Mouse (Mus musculus) heart, embryonic 10.5 days (tissue): Measurements from ENCODE around the gene Gm45234. TPM values are rescaled to one million over a fixed set of nuclear protein-coding genes. Genes with fewer than 3 reads are reported as not detected.
A peak's percentile ranks its signal among the peaks of the same experiment; 100 is the strongest.

Experiments
- DNase-seq: peaks from one replicate; pipeline ENCODE4 v3.0.0-alpha.2; 2017; ENCODE audit warnings: low spot score
- H3K27ac ChIP-seq: fragments of 300-500 bp; sonication (generic); 2 replicates; pipeline ENCODE4 v1.5.1; 2016; ENCODE audit warnings: mild to moderate bottlenecking
- H3K27me3 ChIP-seq: fragments of 300-500 bp; sonication (generic); 2 replicates; pipeline ENCODE4 v1.6.1; 2016; ENCODE audit warnings: mild to moderate bottlenecking; ENCODE audit not compliant: poor library complexity, insufficient read depth, severe bottlenecking
- H3K36me3 ChIP-seq: fragments of 300-500 bp; sonication (generic); 2 replicates; pipeline ENCODE4 v1.6.1; 2016; ENCODE audit warnings: mild to moderate bottlenecking, moderate library complexity
- H3K4me1 ChIP-seq: fragments of 300-500 bp; sonication (generic); 2 replicates; pipeline ENCODE4 v1.6.1; 2016; ENCODE audit warnings: mild to moderate bottlenecking
- H3K4me3 ChIP-seq: fragments of 300-500 bp; sonication (generic); 2 replicates; pipeline ENCODE4 v1.5.1; 2016; ENCODE audit warnings: mild to moderate bottlenecking, moderate library complexity
- H3K9me3 ChIP-seq: fragments of 300-500 bp; sonication (generic); 2 replicates; pipeline ENCODE4 v1.6.1; 2016; ENCODE audit warnings: mild to moderate bottlenecking, moderate library complexity
- WGBS: fragments of 180-500 bp; shearing (Covaris S2); methylation state at CpG from one replicate; pipeline ENCODE4 v1.1.7; 2016; 5-methylcytosine and 5-hydroxymethylcytosine counted together
- polyA plus RNA-seq: library from polyadenylated mRNA; unstranded; fragments of >200 nt; fragmentation: Nextera tagmentation; extraction: Ambion mirVana; gene quantifications from 2 replicates; pipeline ENCODE4 v1.2.1, GENCODE M21; 2016

The Gm45234 gene
- polyA plus RNA-seq, 1 experiment from 2014 or later: not detected

DNA sequence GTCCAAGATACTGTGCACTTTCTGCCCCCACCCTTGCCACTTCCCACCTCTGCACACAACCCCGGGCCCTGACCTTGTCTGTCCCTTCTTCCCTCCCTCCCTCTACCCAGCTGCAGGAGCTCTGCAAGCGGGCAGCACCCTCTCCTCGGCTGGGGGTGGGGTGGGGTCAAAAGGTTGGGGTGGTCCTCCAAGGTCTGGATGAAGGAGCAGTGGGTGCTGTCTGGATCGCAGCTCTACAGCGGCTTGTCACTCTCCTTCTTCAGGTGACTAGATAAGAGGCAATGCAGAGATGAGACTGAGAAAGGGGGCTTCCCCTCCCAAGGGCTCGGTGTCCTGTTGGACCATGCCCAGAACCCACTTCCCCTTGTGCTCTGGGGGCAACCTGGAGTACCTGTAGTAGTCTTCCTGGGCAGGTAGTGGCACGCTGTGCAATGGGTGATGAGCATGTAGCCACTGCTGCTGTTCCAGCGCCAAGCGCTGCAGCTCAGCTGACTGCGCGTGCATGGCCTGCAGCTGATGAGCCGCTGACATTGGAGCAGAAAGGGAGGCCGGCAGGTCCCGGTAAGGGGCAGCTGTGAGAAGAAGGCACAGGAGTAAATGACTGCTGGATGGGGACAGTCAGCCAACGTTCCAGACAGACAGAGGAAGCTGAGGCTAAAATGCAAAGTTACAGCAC, 12.8 kb downstream of the Gm45234 start:
- WGBS: 89% methylated on average over 15 of the region's 15 CpGs
- peaks cover 50% of the 10 kb centered on the region for H3K4me1 ChIP-seq
- H3K27ac ChIP-seq: no peak overlapping the region
- no peak overlapping the region for H3K4me3 ChIP-seq
- DNase-seq: no peak
- peaks cover 34% of the 10 kb centered on the region for H3K36me3 ChIP-seq
- H3K27me3 ChIP-seq: no peaks in the 10 kb centered on the region
- no peaks in the 10 kb centered on the region for H3K9me3 ChIP-seq

DNA sequence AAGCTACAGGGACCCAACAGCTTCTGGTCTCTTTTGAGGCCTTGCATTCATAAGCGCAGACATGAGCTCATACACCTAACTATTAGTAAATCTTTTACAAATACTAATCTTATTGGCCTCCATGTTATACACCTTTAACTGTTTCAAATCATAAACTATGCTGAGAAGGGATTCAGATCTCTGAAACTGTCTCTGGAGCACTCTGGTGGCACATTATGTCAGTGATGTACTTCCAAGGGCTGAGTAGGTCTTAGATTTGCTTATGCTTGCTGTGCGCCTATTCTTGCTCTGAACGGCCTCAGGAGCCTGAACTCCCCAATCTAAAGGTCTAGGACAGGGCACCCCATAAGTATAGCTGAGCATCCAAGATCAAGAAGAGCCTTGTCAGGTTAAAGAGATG, 14.0 kb downstream of the Gm45234 start:
- Histone ChIP-seq H3K27ac (peak overlapping the region; percentile 98), H3K4me3 (peak overlapping the region; percentile 72), H3K4me1 (peaks cover 48% of the 10 kb centered on the region), H3K27me3 (no peaks in the 10 kb centered on the region), H3K36me3 (peaks cover 22% of the 10 kb centered on the region), H3K9me3 (no peaks in the 10 kb centered on the region)
- WGBS: 74% methylated on average over 3 of the region's 3 CpGs
- DNase-seq: no peak

DNA sequence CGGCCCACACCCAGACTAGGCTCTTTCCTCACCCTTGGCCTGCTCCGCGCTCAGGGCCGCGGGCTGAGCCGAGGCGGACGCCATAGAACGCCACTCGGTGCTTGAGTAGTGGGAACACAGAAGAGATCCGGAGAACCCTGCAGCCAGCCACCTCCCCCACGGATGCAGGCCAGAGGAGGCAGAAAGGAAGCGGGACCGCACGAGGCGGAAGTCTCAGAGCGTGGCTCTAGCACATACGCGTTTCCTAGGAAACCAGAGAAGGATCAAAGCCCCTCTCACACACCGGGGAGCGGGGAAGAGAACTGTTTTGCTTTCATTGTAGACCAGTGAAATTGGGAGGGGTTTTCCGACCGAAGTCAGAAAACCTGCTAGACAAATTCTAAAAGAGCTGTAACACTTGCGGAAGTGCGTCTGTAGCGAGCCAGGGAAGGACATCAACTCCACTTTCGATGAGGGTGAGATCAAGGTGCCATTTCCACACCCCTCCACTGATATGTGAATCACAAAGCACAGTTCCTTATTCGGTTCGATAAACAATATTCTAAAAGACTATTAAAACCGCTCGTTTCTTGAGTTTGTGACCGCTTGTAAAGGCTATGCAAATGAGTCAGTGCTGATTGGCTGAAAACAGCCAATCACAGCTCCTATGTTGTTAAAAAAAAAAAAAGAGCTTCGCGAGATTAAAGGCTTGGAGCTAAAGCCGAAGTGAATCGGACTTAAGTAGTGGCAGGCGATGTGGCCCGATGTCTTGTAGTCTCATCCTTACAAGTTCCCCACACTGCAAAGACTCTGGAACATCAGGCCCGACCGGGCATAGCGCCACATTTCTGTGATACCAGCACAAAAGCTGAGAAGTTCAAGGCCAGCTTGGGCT, 14.7 kb downstream of the Gm45234 start, which contains the start of gene Grcc10:
Gene Grcc10 (minus strand): TSS at position 487 of the 874 bp plus-strand sequence.
- peak within 1 kb of the TSS; percentile 72 for H3K4me3 ChIP-seq
- H3K36me3 ChIP-seq: peaks cover 22% of the 10 kb centered on the region
- peaks cover 41% of the 10 kb centered on the region for H3K4me1 ChIP-seq
- peak within 1 kb of the TSS; percentile 98 for H3K27ac ChIP-seq
- DNase-seq: peak; percentile 98
- H3K27me3 ChIP-seq: no peaks in the 10 kb centered on the region
- no peaks in the 10 kb centered on the region for H3K9me3 ChIP-seq
- WGBS: under 1% methylated on average over 41 of the region's 41 CpGs

DNA sequence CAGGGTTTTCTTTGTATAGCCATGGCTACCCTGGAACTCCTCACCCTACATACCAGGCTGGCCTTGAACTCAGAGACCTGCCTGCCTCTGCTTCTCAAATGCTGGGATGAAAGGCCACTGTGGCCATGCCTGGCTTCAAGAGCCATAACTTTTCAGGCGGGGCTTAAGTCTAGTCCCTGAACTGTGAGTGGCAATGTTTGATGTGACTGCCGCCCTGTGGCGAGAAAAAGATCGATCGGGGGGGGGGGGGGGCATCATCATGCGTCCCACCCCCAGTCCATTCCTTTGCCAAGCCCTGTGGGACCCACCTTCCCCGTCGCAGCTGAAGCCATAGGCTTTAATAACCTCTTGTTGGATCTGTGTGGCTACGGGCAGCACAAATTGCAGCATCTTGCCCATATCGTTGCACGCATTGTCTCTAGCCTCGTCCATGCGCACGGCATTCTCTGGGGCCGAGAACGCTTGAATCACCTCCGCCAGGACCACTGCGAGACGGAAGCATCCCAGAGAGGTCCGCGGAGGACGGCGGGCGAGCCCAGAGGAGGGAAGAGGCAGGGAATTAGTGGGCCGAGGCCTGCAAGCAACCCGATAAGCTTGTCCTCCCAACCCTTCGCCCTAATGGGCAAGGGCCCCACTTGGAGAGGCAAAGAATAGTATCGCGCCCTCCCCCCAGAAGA, 15.5 kb downstream of the Gm45234 start:
- Histone ChIP-seq H3K4me1 (peaks cover 36% of the 10 kb centered on the region), H3K4me3 (peak overlapping the region; percentile 72), H3K27ac (peak overlapping the region; percentile 98), H3K36me3 (peaks cover 22% of the 10 kb centered on the region), H3K9me3 (no peaks in the 10 kb centered on the region), H3K27me3 (no peaks in the 10 kb centered on the region)
- peak; percentile 87 for DNase-seq
- WGBS: 1% methylated on average over 29 of the region's 29 CpGs

DNA sequence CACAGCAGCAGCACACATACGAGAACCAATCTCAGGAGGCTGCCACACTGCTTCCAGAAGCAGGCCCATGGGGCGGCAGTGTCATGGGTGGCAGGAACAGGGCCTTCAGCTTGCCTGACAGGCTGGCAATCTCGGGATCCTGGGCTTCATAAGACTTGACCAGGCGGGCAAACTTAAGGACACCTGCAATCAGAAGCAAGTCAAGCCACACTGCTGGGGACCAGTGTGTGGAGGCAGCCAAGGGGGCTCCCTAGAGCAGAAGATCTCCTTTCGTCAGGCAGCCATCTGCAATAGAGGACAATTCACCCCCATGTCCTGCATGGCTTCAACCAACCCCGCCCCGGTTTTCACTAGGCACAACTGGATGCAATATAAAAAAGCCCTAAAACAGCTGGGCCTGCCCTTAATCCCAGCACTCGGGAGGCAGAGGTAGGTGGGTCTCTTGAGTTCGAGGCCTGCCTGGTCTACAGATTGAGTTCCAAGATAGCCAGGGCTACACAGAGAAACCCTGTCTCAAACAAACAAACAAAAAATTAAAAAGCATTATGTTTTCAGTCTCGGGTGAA, 16.5 kb downstream of the Gm45234 start:
- H3K27me3 ChIP-seq: no peaks in the 10 kb centered on the region
- H3K36me3 ChIP-seq: peaks cover 14% of the 10 kb centered on the region
- H3K27ac ChIP-seq: peak overlapping the region; percentile 98; the same call in 1 of the 2 replicates
- H3K9me3 ChIP-seq: no peaks in the 10 kb centered on the region
- H3K4me1 ChIP-seq: peaks cover 28% of the 10 kb centered on the region
- DNase-seq: no peak
- WGBS: 81% methylated on average over 10 of the region's 10 CpGs
- no peak overlapping the region for H3K4me3 ChIP-seq

DNA sequence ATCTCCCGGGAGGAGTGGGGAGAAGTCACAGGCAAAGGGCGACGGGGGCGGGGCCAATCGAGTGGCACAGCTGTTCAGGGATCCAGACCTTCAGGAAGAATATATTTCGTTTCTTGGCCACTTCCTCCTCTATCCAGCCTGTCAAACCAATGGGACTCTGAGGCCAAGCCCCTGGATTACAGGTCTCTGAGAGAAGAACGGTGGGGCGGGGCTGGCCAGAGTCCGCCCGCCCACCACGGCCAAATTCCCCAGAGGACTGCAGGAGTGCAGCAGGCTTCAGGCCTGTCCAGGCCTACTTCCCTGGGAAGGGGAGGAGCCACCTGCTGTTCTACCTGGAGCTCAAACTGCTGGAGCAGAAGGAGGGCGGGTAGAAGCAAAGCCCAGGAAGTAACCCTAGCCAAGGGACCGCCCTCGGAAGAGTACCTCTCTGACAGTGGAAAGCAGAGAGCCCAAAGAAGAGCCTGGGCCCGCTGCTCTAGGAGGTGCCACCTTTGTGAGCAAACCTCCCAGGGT, 17.3 kb downstream of the Gm45234 start, which contains the start of gene Ptpn6:
Gene Ptpn6 (minus strand): TSS at position 204 of the 513 bp plus-strand sequence.
- H3K36me3 ChIP-seq: peaks cover 9% of the 10 kb centered on the region
- H3K4me1 ChIP-seq: peaks cover 28% of the 10 kb centered on the region
- peak within 1 kb of the TSS; percentile 29 for H3K4me3 ChIP-seq
- no peaks in the 10 kb centered on the region for H3K9me3 ChIP-seq
- no peaks in the 10 kb centered on the region for H3K27me3 ChIP-seq
- H3K27ac ChIP-seq: 0 out of 2 replicates have a peak within 1 kb of the TSS, but pooled peaks have one; percentile 31
- WGBS: 25% methylated on average over 15 of the region's 15 CpGs
- DNase-seq: no peak

DNA sequence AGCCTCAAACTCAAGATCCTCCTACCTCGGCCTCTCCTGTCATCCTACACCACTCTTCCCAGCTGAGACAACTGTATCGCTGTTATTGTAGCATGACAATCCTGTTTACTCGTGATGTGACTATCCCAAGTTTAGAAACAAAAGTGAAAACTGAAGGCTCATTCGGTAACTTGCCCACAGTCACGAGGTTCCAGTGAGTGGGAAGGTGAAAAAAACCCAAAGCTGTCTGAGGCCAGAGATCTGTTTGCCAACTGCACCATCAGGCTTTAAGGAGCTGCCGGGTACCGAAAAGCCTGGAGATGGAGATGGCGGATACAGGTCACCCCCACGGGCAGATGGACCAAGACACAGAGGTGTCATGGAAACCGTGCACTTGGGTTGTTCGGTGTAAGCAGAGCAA, 18.8 kb downstream of the Gm45234 start:
- no peak for DNase-seq

DNA sequence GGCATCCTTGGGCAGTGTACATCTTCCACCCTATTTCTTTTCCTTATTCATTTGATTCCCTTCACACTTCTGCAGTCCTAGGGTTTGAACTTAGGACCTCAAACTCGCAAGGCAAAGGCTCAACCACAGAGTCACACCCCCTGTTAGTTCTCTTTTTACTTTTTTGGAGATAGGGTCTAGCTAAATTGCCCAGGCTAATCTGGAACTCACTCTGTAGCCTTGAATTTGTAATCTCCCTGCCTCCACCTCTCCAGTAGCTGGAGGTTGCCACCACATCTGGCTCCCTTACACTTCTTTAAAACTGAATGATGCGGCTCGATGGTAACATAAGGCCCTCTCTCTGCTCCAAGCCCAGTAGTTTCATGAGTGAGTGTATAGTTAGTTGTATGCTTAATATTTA, 21.4 kb downstream of the Gm45234 start:
- DNase-seq: no peak
- no peak overlapping the region for H3K4me3 ChIP-seq
- H3K4me1 ChIP-seq: peaks cover 29% of the 10 kb centered on the region
- H3K36me3 ChIP-seq: no peaks in the 10 kb centered on the region
- no peak overlapping the region for H3K27ac ChIP-seq
- peaks cover 8% of the 10 kb centered on the region; the same call in 1 of the 2 replicates for H3K27me3 ChIP-seq
- H3K9me3 ChIP-seq: no peaks in the 10 kb centered on the region
- 91% methylated on average over 3 of the region's 3 CpGs for WGBS

More for the DNA sequence above, 18.8 kb downstream of the Gm45234 start:
- Histone ChIP-seq H3K27me3 (peaks cover 8% of the 10 kb centered on the region; the same call in 1 of the 2 replicates), H3K4me1 (peaks cover 38% of the 10 kb centered on the region), H3K36me3 (no peaks in the 10 kb centered on the region), H3K27ac (no peak overlapping the region), H3K9me3 (no peaks in the 10 kb centered on the region), H3K4me3 (no peak overlapping the region)
- WGBS: 87% methylated on average over 11 of the region's 11 CpGs

DNA sequence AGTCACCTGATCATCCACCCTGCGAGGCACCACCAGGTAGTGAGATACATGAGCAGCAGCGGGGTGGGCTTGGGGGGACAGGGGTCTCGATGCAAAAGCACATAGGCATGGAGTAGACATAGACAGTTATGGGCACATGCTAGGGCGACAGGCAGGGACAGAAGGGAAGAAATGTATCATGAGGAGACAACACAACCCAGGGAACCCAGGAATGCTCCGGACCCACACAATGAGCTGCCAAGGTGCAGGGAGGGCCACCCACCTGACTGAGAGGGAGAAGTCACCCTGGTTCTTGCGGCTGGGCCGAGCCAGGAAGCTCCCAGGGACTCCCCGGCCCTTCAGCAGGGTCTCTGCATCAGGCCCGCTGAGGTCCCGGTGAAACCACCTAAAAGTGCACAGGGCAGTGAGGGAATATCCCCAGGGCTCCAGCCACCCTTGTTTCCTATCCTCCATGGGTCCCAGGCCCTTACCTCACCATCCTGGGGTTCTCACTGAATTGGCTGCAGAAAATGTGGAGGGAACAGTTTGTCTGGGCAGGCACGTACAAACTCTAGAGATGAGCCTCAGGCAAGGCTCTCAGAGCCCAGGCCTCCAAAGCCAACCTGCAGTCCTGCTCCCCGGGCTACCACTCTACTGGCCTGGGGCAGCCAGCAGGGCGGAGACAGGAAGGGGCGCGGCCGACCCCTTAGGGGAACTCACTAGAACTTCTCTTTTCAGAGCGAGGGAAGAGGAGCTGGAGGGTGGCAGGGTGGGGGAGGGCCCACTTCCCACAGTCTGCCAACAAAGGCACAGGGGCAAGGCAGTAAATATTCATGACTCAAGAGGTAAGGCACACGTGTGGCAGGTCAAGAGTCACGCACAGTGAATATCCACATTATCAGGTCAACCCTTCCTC, 23.1 kb downstream of the Gm45234 start:
- H3K9me3 ChIP-seq: no peaks in the 10 kb centered on the region
- WGBS: 50% methylated on average over 19 of the region's 19 CpGs
- peak overlapping the region; percentile 72 for H3K27ac ChIP-seq
- H3K4me3 ChIP-seq: no peak overlapping the region
- H3K4me1 ChIP-seq: peaks cover 14% of the 10 kb centered on the region
- H3K36me3 ChIP-seq: no peaks in the 10 kb centered on the region
- peaks cover 8% of the 10 kb centered on the region; the same call in 1 of the 2 replicates for H3K27me3 ChIP-seq
- DNase-seq: no peak

DNA sequence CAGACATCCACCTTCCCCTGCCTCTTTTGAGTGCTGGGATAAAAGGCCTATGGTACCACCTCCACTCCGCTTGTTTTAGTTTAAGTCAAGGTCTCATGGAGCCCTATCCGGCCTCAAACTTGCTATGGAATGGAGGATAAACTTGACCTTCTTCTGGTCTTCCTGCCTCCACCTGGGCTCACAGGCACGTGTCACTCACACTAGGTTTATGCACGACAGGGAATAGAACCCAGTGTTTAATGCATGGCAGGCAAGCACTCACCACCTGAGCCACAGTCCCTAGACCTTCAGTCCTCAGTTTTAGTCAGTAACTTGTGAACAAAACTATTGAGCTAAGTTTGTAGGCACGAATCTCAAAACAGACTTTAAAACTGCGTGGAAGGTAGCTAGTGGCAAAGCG, 24.8 kb downstream of the Gm45234 start:
- no peak overlapping the region for H3K27ac ChIP-seq
- peaks cover 8% of the 10 kb centered on the region; the same call in 1 of the 2 replicates for H3K27me3 ChIP-seq
- H3K4me1 ChIP-seq: peaks cover 14% of the 10 kb centered on the region
- WGBS: 81% methylated on average over 7 of the region's 7 CpGs
- H3K4me3 ChIP-seq: no peak overlapping the region
- H3K9me3 ChIP-seq: no peaks in the 10 kb centered on the region
- DNase-seq: no peak
- H3K36me3 ChIP-seq: no peaks in the 10 kb centered on the region

DNA sequence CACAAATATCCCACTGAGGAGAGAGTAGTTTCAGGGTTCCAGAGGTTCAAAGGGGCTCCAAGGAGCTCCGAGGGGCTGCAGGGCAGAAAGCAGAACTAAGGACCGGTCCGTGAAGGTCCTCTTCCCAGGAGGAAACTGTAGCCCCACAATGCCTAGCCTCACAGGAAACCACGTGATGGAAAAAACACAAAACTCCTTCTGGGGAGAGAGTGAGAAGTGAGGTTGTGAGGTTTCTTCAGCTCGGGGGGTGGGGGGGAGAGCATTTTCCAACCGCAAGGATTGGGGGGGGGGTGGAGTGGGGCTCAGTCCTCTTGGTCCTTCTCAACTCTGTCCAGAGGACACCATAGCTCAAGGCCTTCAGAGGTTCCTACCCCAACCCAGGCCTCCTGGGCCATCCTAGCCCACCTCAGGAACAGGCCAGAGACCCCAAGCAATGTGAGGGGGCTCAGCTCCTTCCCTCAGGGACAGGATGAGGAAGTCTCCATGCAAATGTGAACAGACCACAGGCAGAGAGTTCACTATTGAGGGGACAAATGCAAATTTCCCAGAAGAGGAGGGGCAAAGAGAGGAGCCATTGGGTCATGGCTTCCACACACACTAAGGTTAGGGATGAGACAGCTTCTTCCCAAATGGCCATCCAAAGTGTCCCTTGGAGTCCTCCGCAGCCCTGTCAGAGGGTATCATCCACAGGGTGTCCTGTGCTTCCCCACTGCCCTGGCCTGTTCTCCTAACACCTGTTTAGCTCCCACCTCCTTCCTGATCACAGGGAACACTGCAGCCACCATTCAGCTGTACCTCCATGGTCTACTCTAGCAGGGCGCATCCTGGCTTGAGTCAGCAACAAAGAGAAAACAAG, 25.7 kb downstream of the Gm45234 start:
- Histone ChIP-seq H3K4me1 (peaks cover 14% of the 10 kb centered on the region), H3K27me3 (peaks cover 8% of the 10 kb centered on the region; the same call in 1 of the 2 replicates), H3K27ac (no peak overlapping the region), H3K4me3 (no peak overlapping the region), H3K9me3 (no peaks in the 10 kb centered on the region), H3K36me3 (no peaks in the 10 kb centered on the region)
- no peak for DNase-seq
- WGBS: 66% methylated on average over 8 of the region's 8 CpGs
